Comparison of ENCODE assay signal across 8 mouse cellular contexts in the genomic region with DNA sequence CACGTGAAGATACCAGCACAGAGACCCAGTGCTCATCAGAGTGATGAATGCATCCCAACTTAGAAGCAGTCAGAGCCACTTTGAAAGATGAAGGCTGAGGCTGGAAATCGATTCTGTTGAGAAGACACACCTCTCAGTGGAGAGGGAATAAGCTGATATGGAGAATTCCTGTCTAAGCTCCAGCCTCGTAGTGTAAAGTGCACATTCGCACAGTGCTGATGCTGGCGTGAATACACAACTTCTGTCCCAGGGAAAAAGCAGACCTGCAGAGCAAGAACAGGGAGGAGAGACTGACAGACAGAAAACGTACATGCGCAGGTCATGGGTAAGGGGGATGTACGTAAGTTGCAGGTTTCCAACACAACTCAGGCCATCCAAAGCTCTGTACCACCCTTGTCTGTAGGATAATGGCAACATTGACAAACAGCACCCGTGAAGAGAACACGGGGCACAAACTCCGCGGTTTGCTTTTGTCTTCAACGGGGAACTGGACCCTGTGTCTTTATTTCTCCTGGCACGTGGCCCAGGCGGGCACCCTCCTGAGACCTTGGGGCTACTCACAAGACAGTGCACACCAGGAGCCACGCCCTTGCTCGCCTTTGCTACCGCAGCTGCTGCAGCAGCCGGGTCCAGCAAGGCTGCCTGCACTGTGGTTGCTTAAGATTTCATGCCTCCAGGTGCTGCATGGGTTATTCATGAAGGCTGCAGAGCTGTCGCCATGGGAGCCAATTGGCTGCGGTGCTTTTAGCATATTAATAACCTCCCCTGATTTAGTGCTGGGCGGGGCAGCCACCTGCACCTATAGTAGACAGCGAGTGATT.
DNase-seq lines count a peak whose midpoint lies in the region; ATAC-seq lines count a peak whose summit lies in the region.

No protein-coding gene starts in this region.

- no peaks in the 10 kb centered on the region for H3K9me3 ChIP-seq in heart, embryonic 10.5 days
- H3K9me3 ChIP-seq in embryonic facial prominence, embryonic 13.5 days = no peaks in the 10 kb centered on the region
- H3K9me3 ChIP-seq in intestine, embryonic 16.5 days (ENCODE audit: control insufficient read depth, low read length) = no peaks in the 10 kb centered on the region

- H3K4me1 ChIP-seq in heart, embryonic 10.5 days = peaks cover 8% of the 10 kb centered on the region
- H3K4me1 ChIP-seq in embryonic facial prominence, embryonic 13.5 days = peaks cover 15% of the 10 kb centered on the region
- H3K4me1 ChIP-seq in intestine, embryonic 16.5 days (ENCODE audit: control insufficient read depth, insufficient read depth, low read length) = peaks cover 5% of the 10 kb centered on the region; the same call in 1 of the 2 replicates

- 39% methylated on average over 23 of the region's 23 CpGs for WGBS in heart, embryonic 10.5 days
- WGBS in embryonic facial prominence, embryonic 13.5 days = 29% methylated on average over 23 of the region's 23 CpGs
- WGBS in intestine, embryonic 16.5 days = 25% methylated on average over 23 of the region's 23 CpGs

- intact Hi-C loops in heart, postnatal 36 days (cut with DNase I) = no loop called here
- intact Hi-C loops in left cerebral cortex, postnatal 4 days (cut with DNase I) = no loop called here
- intact Hi-C loops in gastrocnemius, postnatal 36 days (cut with DNase I) = no loop called here

- H3K36me3 ChIP-seq in heart, embryonic 10.5 days = no peaks in the 10 kb centered on the region
- no peaks in the 10 kb centered on the region for H3K36me3 ChIP-seq in embryonic facial prominence, embryonic 13.5 days
- no peaks in the 10 kb centered on the region for H3K36me3 ChIP-seq in intestine, embryonic 16.5 days (ENCODE audit: control insufficient read depth, insufficient read depth, low read length)

- peak overlapping the region; percentile 59 for H3K4me2 ChIP-seq in embryonic facial prominence, embryonic 13.5 days
- peak overlapping the region; percentile 48 for H3K4me2 ChIP-seq in intestine, embryonic 16.5 days (ENCODE audit: low read depth, low read length)

- no peak for DNase-seq in heart, embryonic 10.5 days (ENCODE audit: low spot score)
- DNase-seq in heart, postnatal 36 days = no peak
- peak; percentile 72 for DNase-seq in left cerebral cortex, postnatal 4 days
- DNase-seq in right cerebral cortex, postnatal 10 days (ENCODE audit: low spot score in 2 of 2) = peak; percentile 67 to 82
- no peak for DNase-seq in gastrocnemius, postnatal 36 days
- DNase-seq in Muller cell, postnatal 12 days (ENCODE audit: inconsistent ontology term) = no peak

- ATAC-seq in embryonic facial prominence, embryonic 13.5 days (ENCODE audit: insufficient number of reproducible peaks, insufficient read depth, low FRiP score, low TSS enrichment, low read depth) = peak; percentile 76
- ATAC-seq in intestine, embryonic 16.5 days = peak; percentile 90

- no peaks in the 10 kb centered on the region for H3K27me3 ChIP-seq in heart, embryonic 10.5 days (ENCODE audit: insufficient read depth, poor library complexity, severe bottlenecking)
- H3K27me3 ChIP-seq in embryonic facial prominence, embryonic 13.5 days = no peaks in the 10 kb centered on the region
- H3K27me3 ChIP-seq in intestine, embryonic 16.5 days (replicated peaks; ENCODE audit: control insufficient read depth, insufficient read depth, low read length) = no peaks in the 10 kb centered on the region

- H3K9ac ChIP-seq in embryonic facial prominence, embryonic 13.5 days = 0 out of 2 replicates have a peak overlapping the region, but pooled peaks have one; percentile 52
- no peak overlapping the region for H3K9ac ChIP-seq in intestine, embryonic 16.5 days (ENCODE audit: low read depth, low read length)

- peak overlapping the region; percentile 19; the same call in 1 of the 2 replicates for H3K4me3 ChIP-seq in heart, embryonic 10.5 days
- H3K4me3 ChIP-seq in embryonic facial prominence, embryonic 13.5 days = peak overlapping the region; percentile 25
- H3K4me3 ChIP-seq in intestine, embryonic 16.5 days (ENCODE audit: low read length) = no peak overlapping the region

- H3K27ac ChIP-seq in heart, embryonic 10.5 days = 0 out of 2 replicates have a peak overlapping the region, but pooled peaks have one; percentile 16
- no peak overlapping the region for H3K27ac ChIP-seq in embryonic facial prominence, embryonic 13.5 days
- H3K27ac ChIP-seq in intestine, embryonic 16.5 days (ENCODE audit: low read length) = no peak overlapping the region

Comparison
In these comparisons a context has a peak if more than half of its experiments do, and no peak if none do; other contexts are left out.
1. DNase-seq: peak in left cerebral cortex, postnatal 4 days (single experiment) and right cerebral cortex, postnatal 10 days (2 of 2); none in heart, embryonic 10.5 days (single experiment), heart, postnatal 36 days (0 of 2), gastrocnemius, postnatal 36 days (0 of 2) and Muller cell, postnatal 12 days (single experiment).